Mouse (Mus musculus) ES-E14 (cell line): ENCODE results near the gene Grm4.

Source experiments
- HCFC1 ChIP-seq: IDR thresholded peaks from 2 replicates; pipeline ENCODE4 v1.6.1; 2012; ENCODE audit warnings: low read length, inconsistent platforms, borderline replicate concordance; ENCODE audit not compliant: insufficient read depth
- MAFK ChIP-seq: IDR thresholded peaks from 2 replicates; pipeline ENCODE4 v1.6.1; 2014; ENCODE audit warnings: mild to moderate bottlenecking, low read depth, low read length, inconsistent platforms; ENCODE audit not compliant: insufficient read depth
- ZNF384 ChIP-seq: IDR thresholded peaks from 2 replicates; pipeline ENCODE4 v1.6.1; 2012; ENCODE audit warnings: low read depth, low read length, inconsistent platforms

- TF ChIP-seq HCFC1 (no peak), MAFK (no peak), ZNF384 (no peak)
Measured at GRCm38 (mm10) chr17:27560926-27561480, 39.8 kb upstream of the Grm4 start.
